Mouse (Mus musculus) neural tube, embryonic 10.5 days (tissue): ENCODE measurements at regions not wholly inside any gene's neighbourhood (a gene's known extent, or its start where the extent isn't known, plus 50 kb on each side); places are given as distances from the start of the nearest gene placed in this dataset.

Source experiments
- DNase-seq: peaks from one replicate; pipeline ENCODE4 v3.0.0-alpha.2; 2017; ENCODE audit warnings: low spot score; ENCODE audit errors: extremely low spot score

DNA sequence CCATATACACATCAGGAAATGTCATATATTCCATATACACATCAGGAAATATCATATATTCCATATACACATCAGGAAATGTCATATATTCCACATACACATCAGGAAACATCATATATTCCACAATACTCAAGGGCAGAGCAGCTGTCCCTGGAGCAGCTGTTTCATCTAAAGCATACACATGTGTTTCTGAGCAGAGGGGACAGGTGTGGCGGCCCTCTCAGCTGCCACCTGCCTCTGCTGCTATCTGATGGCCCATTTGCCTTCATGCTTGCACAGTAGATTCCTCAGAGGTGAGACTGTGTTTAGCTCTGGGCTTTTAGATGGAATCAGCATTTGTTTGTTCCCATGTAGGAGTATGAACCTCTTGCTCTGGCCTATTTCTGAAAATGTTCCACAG is 158.1 kb upstream of the Igfbp3 start:
- DNase-seq: no peak

DNA sequence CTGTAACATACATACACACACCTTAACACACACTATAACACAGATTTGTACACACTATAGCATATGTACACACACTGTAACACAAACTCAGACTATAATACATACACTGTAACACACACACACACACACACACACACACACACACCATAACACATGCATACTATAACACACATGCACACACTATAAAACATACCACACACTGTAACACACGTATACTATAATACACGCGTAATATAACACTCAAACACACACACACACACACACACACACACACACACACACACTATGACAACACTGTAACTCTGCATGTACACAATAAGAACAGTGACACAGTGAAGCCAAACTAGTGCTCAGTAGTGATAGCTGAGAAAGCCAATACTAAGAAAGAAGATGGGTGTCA is 147.7 kb upstream of the Igfbp3 start:
- DNase-seq: no peak

GRCm38 (mm10) chr11:7348601-7349000 is 134.9 kb upstream of the Igfbp3 start:
- no peak for DNase-seq

DNA sequence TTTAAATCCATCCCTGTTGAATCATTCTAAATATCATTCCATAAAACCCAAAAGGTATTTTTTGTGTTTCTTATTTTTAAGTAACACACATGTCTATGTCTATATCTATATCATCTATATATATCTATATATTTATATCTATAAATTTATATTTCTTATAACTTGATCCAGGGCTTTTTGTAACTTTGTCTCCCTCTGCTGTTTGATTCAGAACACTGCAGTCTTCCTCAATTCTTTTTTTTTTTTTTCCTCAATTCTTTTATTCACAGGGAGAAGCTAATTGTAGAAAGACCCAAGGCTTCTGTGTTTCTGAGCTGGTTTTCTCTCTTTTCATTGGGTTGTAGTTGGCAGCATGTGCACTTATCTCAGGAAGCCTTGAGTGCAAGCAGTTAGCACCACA is 124.1 kb upstream of the Igfbp3 start:
- DNase-seq: no peak

GRCm38 (mm10) chr11:7317409-7317970 is 103.8 kb upstream of the Igfbp3 start:
- DNase-seq: no peak

GRCm38 (mm10) chr11:7296252-7296651 is 82.5 kb upstream of the Igfbp3 start:
- DNase-seq: no peak

GRCm38 (mm10) chr11:7289242-7289938 is 75.7 kb upstream of the Igfbp3 start:
- DNase-seq: no peak

DNA sequence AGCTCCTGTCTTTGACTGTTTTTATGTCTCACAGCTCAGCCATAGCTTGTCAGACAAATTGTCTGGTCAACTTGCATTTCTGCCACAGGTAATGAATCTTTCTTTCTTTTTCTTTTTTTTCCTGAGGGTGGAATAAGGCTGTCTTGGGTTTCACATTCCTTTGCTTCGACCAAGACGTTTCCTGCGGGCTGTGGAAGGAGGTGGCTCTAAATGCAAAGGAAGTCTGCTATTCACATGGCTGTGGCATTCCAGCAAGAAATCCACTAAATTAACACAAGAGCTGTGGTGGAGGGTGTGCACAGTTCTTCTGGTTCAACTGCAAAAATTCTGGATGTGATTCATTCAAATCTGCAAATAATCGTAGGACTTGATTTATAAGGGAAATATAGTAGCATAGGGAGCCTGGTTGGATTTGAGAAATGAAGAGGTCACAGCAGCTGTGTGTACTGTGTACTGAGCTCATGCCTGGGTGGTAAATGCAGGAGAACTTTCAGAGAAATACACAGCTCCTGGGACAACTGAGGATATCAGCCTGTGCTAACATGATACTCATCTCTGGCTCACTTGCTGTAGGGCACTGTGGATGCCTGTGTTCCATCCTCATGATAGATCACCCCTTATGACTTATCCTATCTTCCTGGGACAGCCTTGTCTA is 71.2 kb upstream of the Igfbp3 start:
- no peak for DNase-seq

GRCm38 (mm10) chr11:7282981-7283380 is 69.3 kb upstream of the Igfbp3 start:
- DNase-seq: no peak

DNA sequence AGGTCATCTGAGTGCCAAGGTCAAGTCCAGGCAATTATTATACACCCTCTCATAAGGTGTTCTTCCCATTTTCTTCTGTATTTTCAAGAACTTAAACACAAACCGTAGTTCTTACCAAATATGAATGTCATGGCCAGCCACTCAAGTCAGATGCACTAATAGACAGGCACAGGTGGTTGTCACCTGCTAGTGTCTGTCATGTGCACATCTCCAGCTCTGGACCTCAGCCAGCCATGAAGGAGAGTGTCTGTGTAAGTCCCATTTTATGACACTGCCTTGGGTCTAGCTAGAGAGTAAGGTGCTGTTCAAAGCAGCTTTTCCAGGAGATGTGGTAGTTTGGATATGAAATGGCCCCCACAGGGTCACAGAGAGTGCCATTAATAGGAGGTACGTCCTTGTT is 68.5 kb upstream of the Igfbp3 start:
- no peak for DNase-seq

DNA sequence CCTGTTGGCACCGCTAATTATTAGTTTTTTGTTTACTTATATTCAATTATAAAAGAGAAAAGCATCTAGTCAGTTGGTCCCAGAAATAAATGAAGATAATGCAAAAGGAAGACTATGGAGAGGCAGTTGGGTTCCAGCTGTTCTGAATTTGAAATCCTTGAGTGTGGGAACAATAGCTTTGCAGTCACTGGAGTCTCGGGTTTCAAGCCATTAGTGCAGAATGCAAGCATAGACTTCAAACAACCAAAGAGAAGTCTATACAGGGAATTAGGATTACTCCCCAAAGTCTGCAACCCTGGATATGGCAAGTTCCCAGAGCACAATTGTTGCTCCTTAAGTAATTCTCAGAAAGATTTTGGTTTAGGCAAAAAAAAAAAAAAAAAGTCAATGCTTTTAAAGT is 67.9 kb upstream of the Igfbp3 start:
- DNase-seq: no peak

DNA sequence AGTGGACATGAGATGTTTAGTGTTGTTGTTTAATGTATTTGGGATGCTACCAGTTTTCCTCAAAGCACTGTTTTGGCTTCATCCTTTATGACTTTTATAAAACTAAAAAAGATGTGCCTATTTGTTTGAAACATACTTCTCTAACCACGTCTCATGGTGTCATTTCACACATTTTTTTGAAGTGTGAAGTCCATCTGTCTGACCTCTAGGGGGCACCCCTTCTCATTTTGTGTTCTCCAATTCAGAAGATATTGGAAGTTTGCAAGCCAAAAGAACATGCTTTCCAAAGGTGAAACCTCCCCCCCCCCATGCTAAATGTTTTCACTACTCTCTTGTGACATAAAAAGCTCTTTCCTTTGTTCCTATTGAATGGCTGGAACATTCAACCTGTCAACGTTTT is 66.2 kb upstream of the Igfbp3 start:
- DNase-seq: no peak

DNA sequence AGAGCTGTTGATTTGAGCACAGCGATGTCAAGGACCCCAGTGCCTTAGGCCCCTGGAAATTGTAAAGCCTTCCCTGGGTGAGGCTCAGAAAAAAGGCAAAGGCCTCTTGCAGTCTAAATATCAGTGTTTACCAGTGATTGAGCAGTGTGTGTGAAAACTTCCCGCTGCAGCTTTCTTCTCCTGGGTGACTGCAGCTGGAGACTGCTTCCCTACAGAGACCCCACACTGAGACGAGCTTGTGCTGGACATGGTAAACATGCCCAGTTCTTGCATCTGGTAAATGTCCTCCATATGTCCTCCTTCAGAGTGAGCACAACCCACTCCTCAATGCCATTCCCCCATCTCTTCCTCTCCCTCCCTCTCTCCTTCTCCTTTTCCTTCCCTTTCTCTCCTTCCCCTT is 58.8 kb upstream of the Igfbp3 start:
- DNase-seq: no peak

- DNase-seq: no peak
Observed at GRCm38 (mm10) chr11:7270916-7271315, 57.2 kb upstream of the Igfbp3 start.

DNA sequence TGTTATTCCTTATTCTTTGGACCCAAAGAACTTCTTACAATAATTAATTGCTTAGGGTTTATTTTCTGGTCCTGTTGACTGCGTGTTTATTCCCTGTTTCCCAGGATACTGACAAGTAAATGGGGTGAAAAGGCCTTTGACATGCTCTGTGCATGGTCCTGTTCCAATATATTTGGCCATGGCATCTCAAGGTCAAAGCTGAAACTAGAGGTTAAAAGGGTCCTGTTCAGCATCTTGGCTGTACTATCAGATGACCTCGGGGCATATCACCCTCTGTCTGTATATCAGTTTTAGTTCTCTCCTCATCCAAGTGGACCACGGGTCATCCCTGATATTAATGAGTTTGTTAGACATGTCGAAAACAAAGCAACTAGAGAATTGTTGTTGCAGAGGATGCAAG is 50.2 kb upstream of the Igfbp3 start:
- DNase-seq: no peak
